Mouse (Mus musculus): ENCODE measurements at regions not wholly inside any gene's neighbourhood (a gene's known extent, or its start where the extent isn't known, plus 50 kb on each side); places are given as distances from the start of the nearest gene placed in this dataset.

DNA sequence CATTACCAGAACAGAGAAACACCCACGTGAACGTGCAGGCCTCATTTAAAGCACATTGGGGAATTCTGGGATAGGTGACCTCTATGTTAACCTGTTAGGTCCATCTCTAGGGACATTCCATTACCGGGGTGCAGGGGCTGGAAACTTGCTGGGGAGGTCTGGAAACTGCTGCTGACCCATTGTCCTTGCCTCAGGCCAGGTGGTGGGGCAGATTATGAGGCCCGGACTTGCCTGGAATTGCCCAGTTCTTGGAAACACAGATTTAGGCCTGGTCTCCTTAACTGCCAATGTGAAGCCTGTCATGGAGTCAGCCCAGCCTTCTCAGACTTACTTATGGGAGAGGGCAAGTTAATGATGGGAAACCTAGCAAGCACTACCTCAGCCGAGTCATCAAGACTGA lies 175.3 kb upstream of the Klf7 start:
- ATAC-seq (ENCODE audit: low read depth), result no peak
- no peak overlapping the region for H3K9ac ChIP-seq (ENCODE audit: low read depth, low read length)

GRCm38 (mm10) chr1:64295512-64295945 lies 173.4 kb upstream of the Klf7 start:
- H3K4me1 ChIP-seq (ENCODE audit: control insufficient read depth, insufficient read depth, low read length), result no peaks in the 10 kb centered on the region
- 24% methylated on average over 6 of the region's 6 CpGs for WGBS
- no peak overlapping the region for H3K27ac ChIP-seq (replicated peaks; ENCODE audit: low read depth, low read length)
- H3K4me3 ChIP-seq (ENCODE audit: low read depth, low read length), result no peak overlapping the region
- 0 out of 2 replicates have a peak, but pooled peaks have one; percentile 30 for ATAC-seq (ENCODE audit: low read depth)
- no peak overlapping the region for H3K4me2 ChIP-seq (ENCODE audit: low read depth, low read length)
- H3K9me3 ChIP-seq (ENCODE audit: control insufficient read depth, low read length), result no peaks in the 10 kb centered on the region
- no peaks in the 10 kb centered on the region for H3K27me3 ChIP-seq (replicated peaks; ENCODE audit: control insufficient read depth, insufficient read depth, low read length)
- no peak overlapping the region for H3K9ac ChIP-seq (ENCODE audit: low read depth, low read length)
- DNase-seq (ENCODE audit: low spot score), result peak; percentile 43
- H3K36me3 ChIP-seq (ENCODE audit: control insufficient read depth, insufficient read depth, low read length), result no peaks in the 10 kb centered on the region

More for the DNA sequence above, 175.3 kb upstream of the Klf7 start:
- no peak for DNase-seq (ENCODE audit: low spot score)
- no peak overlapping the region for H3K27ac ChIP-seq (replicated peaks; ENCODE audit: low read depth, low read length)
- WGBS, result 72% methylated on average over 5 of the region's 5 CpGs
- no peaks in the 10 kb centered on the region for H3K9me3 ChIP-seq (ENCODE audit: control insufficient read depth, low read length)
- no peaks in the 10 kb centered on the region for H3K36me3 ChIP-seq (ENCODE audit: control insufficient read depth, insufficient read depth, low read length)
- no peak overlapping the region for H3K4me3 ChIP-seq (ENCODE audit: low read depth, low read length)
- H3K4me2 ChIP-seq (ENCODE audit: low read depth, low read length), result no peak overlapping the region
- no peaks in the 10 kb centered on the region for H3K4me1 ChIP-seq (ENCODE audit: control insufficient read depth, insufficient read depth, low read length)
- H3K27me3 ChIP-seq (replicated peaks; ENCODE audit: control insufficient read depth, insufficient read depth, low read length), result no peaks in the 10 kb centered on the region

DNA sequence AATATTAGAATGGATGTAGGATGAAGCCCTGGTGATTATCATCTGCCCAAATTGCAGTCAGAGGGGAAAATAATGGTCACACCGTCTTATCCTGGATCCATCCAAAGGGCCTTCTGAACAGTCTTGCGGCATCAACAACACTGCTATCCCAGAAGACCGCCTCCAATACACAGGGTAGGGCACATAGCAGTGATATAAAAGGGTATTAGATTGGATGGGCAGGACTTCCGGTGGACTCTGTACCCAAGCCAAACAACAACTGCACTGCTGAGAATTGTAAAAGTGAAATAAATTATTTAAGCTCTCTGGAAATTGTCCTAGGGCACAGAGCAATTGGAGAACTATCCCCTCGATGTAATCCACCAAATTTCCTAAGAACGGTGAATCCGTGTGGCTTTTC lies 173.0 kb upstream of the Klf7 start:
- no peak for DNase-seq (ENCODE audit: low spot score)
- Histone ChIP-seq H3K36me3 (ENCODE audit: control insufficient read depth, insufficient read depth, low read length) (no peaks in the 10 kb centered on the region), H3K4me2 (ENCODE audit: low read depth, low read length) (no peak overlapping the region), H3K9me3 (ENCODE audit: control insufficient read depth, low read length) (no peaks in the 10 kb centered on the region), H3K27me3 (replicated peaks; ENCODE audit: control insufficient read depth, insufficient read depth, low read length) (no peaks in the 10 kb centered on the region), H3K9ac (ENCODE audit: low read depth, low read length) (no peak overlapping the region), H3K4me3 (ENCODE audit: low read depth, low read length) (no peak overlapping the region), H3K27ac (replicated peaks; ENCODE audit: low read depth, low read length) (no peak overlapping the region), H3K4me1 (ENCODE audit: control insufficient read depth, insufficient read depth, low read length) (no peaks in the 10 kb centered on the region)
- 63% methylated on average over 7 of the region's 7 CpGs for WGBS
- ATAC-seq (ENCODE audit: low read depth), result no peak

DNA sequence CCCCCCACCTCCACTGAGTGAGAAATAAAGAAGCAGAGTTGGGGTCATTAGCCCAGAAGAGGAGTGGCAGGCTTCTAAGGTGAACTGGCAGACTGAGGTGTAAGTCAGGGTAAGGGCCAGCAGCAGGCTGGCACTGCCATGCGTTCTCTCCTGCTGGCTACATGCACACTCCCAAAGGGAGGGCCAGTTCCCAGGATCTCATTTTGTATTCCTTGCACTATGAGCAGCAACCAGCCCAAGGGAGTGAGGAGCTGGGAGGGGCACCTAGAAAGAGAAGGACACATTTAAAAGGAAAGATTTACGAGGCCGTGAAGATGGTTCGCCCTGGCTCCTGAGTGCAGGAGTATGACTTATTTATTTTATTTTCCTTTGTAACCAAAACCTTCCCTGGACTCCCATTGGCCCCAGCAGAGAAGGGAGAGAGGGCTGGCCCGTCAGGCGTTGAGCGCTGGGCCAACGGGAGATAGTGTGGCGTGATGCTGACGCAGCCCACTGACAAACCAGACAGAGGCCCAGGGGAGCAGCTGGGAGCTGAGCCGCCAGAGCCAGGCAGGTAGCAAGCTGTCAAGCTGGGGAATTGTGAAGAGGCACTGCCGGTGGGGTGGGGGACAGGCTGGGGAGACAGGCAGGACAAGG lies 166.8 kb upstream of the Klf7 start:
- no peak overlapping the region for H3K4me2 ChIP-seq (ENCODE audit: low read depth, low read length)
- no peaks in the 10 kb centered on the region for H3K9me3 ChIP-seq (ENCODE audit: control insufficient read depth, low read length)
- H3K9ac ChIP-seq (ENCODE audit: low read depth, low read length), result no peak overlapping the region
- no peak overlapping the region for H3K27ac ChIP-seq (replicated peaks; ENCODE audit: low read depth, low read length)
- no peaks in the 10 kb centered on the region for H3K36me3 ChIP-seq (ENCODE audit: control insufficient read depth, insufficient read depth, low read length)
- 48% methylated on average over 12 of the region's 12 CpGs for WGBS
- H3K4me3 ChIP-seq (ENCODE audit: low read depth, low read length), result no peak overlapping the region
- ATAC-seq (ENCODE audit: low read depth) (peak; percentile 72; the same call in 1 of the 2 replicates), DNase-seq (ENCODE audit: low spot score) (no peak)
- no peaks in the 10 kb centered on the region for H3K27me3 ChIP-seq (replicated peaks; ENCODE audit: control insufficient read depth, insufficient read depth, low read length)
- no peaks in the 10 kb centered on the region for H3K4me1 ChIP-seq (ENCODE audit: control insufficient read depth, insufficient read depth, low read length)

DNA sequence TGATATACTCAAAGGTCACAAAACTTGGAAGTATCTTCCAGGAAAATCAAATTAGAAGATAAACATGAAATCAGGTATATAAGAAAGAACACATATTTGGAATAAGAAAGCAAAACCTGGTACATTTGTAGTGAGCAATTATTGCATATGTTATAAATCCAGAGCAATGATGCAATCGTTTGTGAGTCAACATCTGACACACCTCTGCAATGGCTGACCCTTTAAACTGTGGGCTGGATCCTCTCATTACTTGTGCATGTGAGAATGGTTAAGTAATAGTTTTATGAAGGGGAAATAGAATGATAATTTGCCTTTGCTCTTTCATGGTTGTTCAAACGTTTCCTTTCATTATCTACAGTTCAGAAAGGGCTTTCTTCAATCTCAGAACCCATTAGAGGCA lies 165.0 kb upstream of the Klf7 start:
- no peaks in the 10 kb centered on the region for H3K4me1 ChIP-seq (ENCODE audit: control insufficient read depth, insufficient read depth, low read length)
- no peak overlapping the region for H3K27ac ChIP-seq (replicated peaks; ENCODE audit: low read depth, low read length)
- no peak overlapping the region for H3K9ac ChIP-seq (ENCODE audit: low read depth, low read length)
- 62% methylated on average over 2 of the region's 2 CpGs for WGBS
- no peaks in the 10 kb centered on the region for H3K36me3 ChIP-seq (ENCODE audit: control insufficient read depth, insufficient read depth, low read length)
- no peak overlapping the region for H3K4me3 ChIP-seq (ENCODE audit: low read depth, low read length)
- H3K9me3 ChIP-seq (ENCODE audit: control insufficient read depth, low read length), result no peaks in the 10 kb centered on the region
- H3K27me3 ChIP-seq (replicated peaks; ENCODE audit: control insufficient read depth, insufficient read depth, low read length), result no peaks in the 10 kb centered on the region
- DNase-seq (ENCODE audit: low spot score) (no peak), ATAC-seq (ENCODE audit: low read depth) (no peak)
- no peak overlapping the region for H3K4me2 ChIP-seq (ENCODE audit: low read depth, low read length)

DNA sequence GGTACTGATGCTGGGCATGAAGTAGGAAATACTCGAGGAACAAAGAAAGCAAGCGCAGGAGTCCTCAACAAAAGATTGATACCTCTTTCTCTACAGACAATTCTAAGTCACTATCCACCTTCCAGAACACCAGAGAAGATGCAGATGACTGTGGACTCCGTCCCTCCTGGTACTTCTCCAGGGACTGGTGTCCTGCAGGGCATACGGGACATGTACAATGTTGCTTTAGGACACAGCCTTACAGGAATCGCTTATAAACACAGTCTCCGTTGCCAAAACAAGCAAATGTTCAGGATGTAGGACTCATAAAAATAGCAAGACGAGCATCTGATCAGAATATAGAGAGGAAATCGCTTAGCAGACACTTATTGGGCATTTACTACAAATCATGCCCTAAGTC lies 162.6 kb upstream of the Klf7 start:
- no peak overlapping the region for H3K27ac ChIP-seq (replicated peaks; ENCODE audit: low read depth, low read length)
- ATAC-seq (ENCODE audit: low read depth) (no peak), DNase-seq (ENCODE audit: low spot score) (no peak)
- H3K4me3 ChIP-seq (ENCODE audit: low read depth, low read length), result no peak overlapping the region
- no peak overlapping the region for H3K9ac ChIP-seq (ENCODE audit: low read depth, low read length)
- no peak overlapping the region for H3K4me2 ChIP-seq (ENCODE audit: low read depth, low read length)
- no peaks in the 10 kb centered on the region for H3K4me1 ChIP-seq (ENCODE audit: control insufficient read depth, insufficient read depth, low read length)
- WGBS, result 78% methylated on average over 8 of the region's 8 CpGs
- H3K27me3 ChIP-seq (replicated peaks; ENCODE audit: control insufficient read depth, insufficient read depth, low read length), result no peaks in the 10 kb centered on the region
- H3K36me3 ChIP-seq (ENCODE audit: control insufficient read depth, insufficient read depth, low read length), result no peaks in the 10 kb centered on the region
- no peaks in the 10 kb centered on the region for H3K9me3 ChIP-seq (ENCODE audit: control insufficient read depth, low read length)

DNA sequence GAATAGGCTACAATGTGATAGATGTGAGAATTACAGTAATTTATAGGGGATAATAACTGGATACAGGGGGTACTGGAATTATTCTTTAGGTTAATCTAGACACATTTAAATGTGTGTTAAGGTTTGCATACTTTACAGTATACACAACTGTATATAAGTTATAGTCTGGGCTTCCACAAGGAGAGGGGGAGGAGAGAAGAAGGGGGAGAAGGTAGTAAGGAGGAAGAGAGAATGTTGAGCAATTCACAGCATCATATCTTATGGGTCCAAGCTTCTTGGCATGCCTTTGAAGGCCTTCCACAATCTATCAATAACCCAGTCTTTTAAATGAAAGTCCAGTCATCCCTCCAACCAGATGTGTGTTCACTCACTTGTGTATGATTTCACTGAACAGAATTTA lies 153.8 kb upstream of the Klf7 start:
- Histone ChIP-seq H3K9ac (ENCODE audit: low read depth, low read length) (no peak overlapping the region), H3K27me3 (replicated peaks; ENCODE audit: control insufficient read depth, insufficient read depth, low read length) (no peaks in the 10 kb centered on the region), H3K9me3 (ENCODE audit: control insufficient read depth, low read length) (no peaks in the 10 kb centered on the region), H3K27ac (replicated peaks; ENCODE audit: low read depth, low read length) (no peak overlapping the region), H3K4me2 (ENCODE audit: low read depth, low read length) (no peak overlapping the region), H3K4me3 (ENCODE audit: low read depth, low read length) (no peak overlapping the region), H3K36me3 (ENCODE audit: control insufficient read depth, insufficient read depth, low read length) (no peaks in the 10 kb centered on the region), H3K4me1 (ENCODE audit: control insufficient read depth, insufficient read depth, low read length) (no peaks in the 10 kb centered on the region)
- DNase-seq (ENCODE audit: low spot score), result no peak
- no peak for ATAC-seq (ENCODE audit: low read depth)

GRCm38 (mm10) chr1:64275086-64275802 lies 153.2 kb upstream of the Klf7 start:
- WGBS, result 86% methylated on average over 3 of the region's 3 CpGs
- DNase-seq (ENCODE audit: low spot score), result no peak

DNA sequence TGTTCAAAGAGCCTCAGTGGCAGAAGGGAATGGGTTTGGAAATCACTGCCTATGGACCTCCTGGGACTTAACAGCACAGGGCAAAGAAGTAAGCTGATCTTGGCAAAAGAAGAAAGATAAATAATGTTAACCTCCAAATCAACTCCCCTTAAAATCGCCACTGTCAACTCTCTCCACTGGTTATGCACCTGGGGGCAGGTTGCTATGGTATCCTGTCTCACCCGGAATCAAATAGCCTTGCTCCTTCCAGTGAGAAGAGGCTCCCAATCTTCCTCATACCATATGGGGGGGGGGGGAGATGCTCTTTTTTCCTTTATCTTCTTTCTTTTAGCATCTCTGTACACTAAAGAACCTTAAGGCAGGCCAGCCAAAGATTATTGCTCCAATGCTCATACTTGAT lies 135.2 kb upstream of the Klf7 start:
- H3K4me3 ChIP-seq (ENCODE audit: low read depth, low read length), result no peak overlapping the region
- H3K27ac ChIP-seq (replicated peaks; ENCODE audit: low read depth, low read length), result no peak overlapping the region
- 14% methylated on average over 2 of the region's 2 CpGs for WGBS
- H3K27me3 ChIP-seq (replicated peaks; ENCODE audit: control insufficient read depth, insufficient read depth, low read length), result no peaks in the 10 kb centered on the region
- H3K9me3 ChIP-seq (ENCODE audit: control insufficient read depth, low read length), result no peaks in the 10 kb centered on the region
- DNase-seq (ENCODE audit: low spot score) (no peak), ATAC-seq (ENCODE audit: low read depth) (no peak)
- H3K4me2 ChIP-seq (ENCODE audit: low read depth, low read length), result no peak overlapping the region
- no peaks in the 10 kb centered on the region for H3K4me1 ChIP-seq (ENCODE audit: control insufficient read depth, insufficient read depth, low read length)
- H3K9ac ChIP-seq (ENCODE audit: low read depth, low read length), result no peak overlapping the region
- H3K36me3 ChIP-seq (ENCODE audit: control insufficient read depth, insufficient read depth, low read length), result no peaks in the 10 kb centered on the region

More at GRCm38 (mm10) chr1:64275086-64275802, 153.2 kb upstream of the Klf7 start:
- no peak for ATAC-seq (ENCODE audit: low read depth)
- no peaks in the 10 kb centered on the region for H3K9me3 ChIP-seq (ENCODE audit: control insufficient read depth, low read length)
- no peaks in the 10 kb centered on the region for H3K27me3 ChIP-seq (replicated peaks; ENCODE audit: control insufficient read depth, insufficient read depth, low read length)
- no peaks in the 10 kb centered on the region for H3K36me3 ChIP-seq (ENCODE audit: control insufficient read depth, insufficient read depth, low read length)
- no peak overlapping the region for H3K27ac ChIP-seq (replicated peaks; ENCODE audit: low read depth, low read length)
- no peak overlapping the region for H3K4me2 ChIP-seq (ENCODE audit: low read depth, low read length)
- H3K4me1 ChIP-seq (ENCODE audit: control insufficient read depth, insufficient read depth, low read length), result no peaks in the 10 kb centered on the region
- no peak overlapping the region for H3K9ac ChIP-seq (ENCODE audit: low read depth, low read length)
- no peak overlapping the region for H3K4me3 ChIP-seq (ENCODE audit: low read depth, low read length)
